Mouse (Mus musculus): ENCODE measurements around the gene Crot.
"Not testable (repeated sequence)": the region's sequence is repeated elsewhere in the genome, so short reads cannot be mapped to it uniquely, and the experiment has no call there.

Crot gene

GRCm38 (mm10) chr5:9000006-9000405, 2.9 kb upstream of the Crot start:
- in situ Hi-C loops (cut with MboI; ENCODE audit: low pct_unique_long_range_greater_than_20kb in 1 of 2, low sequenced_read_pairs in 2 of 2, unreplicated experiment in 1 of 2) = not testable (repeated sequence)

- in situ Hi-C loops (cut with MboI; ENCODE audit: low pct_unique_long_range_greater_than_20kb in 1 of 2, low sequenced_read_pairs in 2 of 2, unreplicated experiment in 1 of 2) = no loop called here
These were observed 2.0 kb upstream of the Crot start for GRCm38 (mm10) chr5:8999108-8999507.

GRCm38 (mm10) chr5:8997513-8997895, 380 bp upstream of the Crot start:
- in situ Hi-C loops (cut with MboI; ENCODE audit: low pct_unique_long_range_greater_than_20kb in 1 of 2, low sequenced_read_pairs in 2 of 2, unreplicated experiment in 1 of 2) = no loop called here

- in situ Hi-C loops (cut with MboI; ENCODE audit: low pct_unique_long_range_greater_than_20kb in 1 of 2, low sequenced_read_pairs in 2 of 2, unreplicated experiment in 1 of 2) = no loop called here
These were observed 998 bp downstream of the Crot start for GRCm38 (mm10) chr5:8995966-8996685.

GRCm38 (mm10) chr5:8991626-8992025, 5.5 kb downstream of the Crot start:
- in situ Hi-C loops (cut with MboI; ENCODE audit: low pct_unique_long_range_greater_than_20kb in 1 of 2, low sequenced_read_pairs in 2 of 2, unreplicated experiment in 1 of 2) = no loop called here

GRCm38 (mm10) chr5:8990526-8990925, 6.6 kb downstream of the Crot start:
- in situ Hi-C loops (cut with MboI; ENCODE audit: low pct_unique_long_range_greater_than_20kb in 1 of 2, low sequenced_read_pairs in 2 of 2, unreplicated experiment in 1 of 2) = no loop called here

GRCm38 (mm10) chr5:8987925-8988324, 9.2 kb downstream of the Crot start:
- in situ Hi-C loops (cut with MboI; ENCODE audit: low pct_unique_long_range_greater_than_20kb in 1 of 2, low sequenced_read_pairs in 2 of 2, unreplicated experiment in 1 of 2) = no loop called here

- in situ Hi-C loops (cut with MboI; ENCODE audit: low pct_unique_long_range_greater_than_20kb in 1 of 2, low sequenced_read_pairs in 2 of 2, unreplicated experiment in 1 of 2) = no loop called here
These were observed 11.7 kb downstream of the Crot start for GRCm38 (mm10) chr5:8985470-8985869.

GRCm38 (mm10) chr5:8974721-8975120, 22.4 kb downstream of the Crot start:
- in situ Hi-C loops (cut with MboI; ENCODE audit: low pct_unique_long_range_greater_than_20kb in 1 of 2, low sequenced_read_pairs in 2 of 2, unreplicated experiment in 1 of 2) = no loop called here

- in situ Hi-C loops (cut with MboI; ENCODE audit: low pct_unique_long_range_greater_than_20kb in 1 of 2, low sequenced_read_pairs in 2 of 2, unreplicated experiment in 1 of 2) = no loop called here
These were observed 24.8 kb downstream of the Crot start for GRCm38 (mm10) chr5:8972355-8972754.

GRCm38 (mm10) chr5:8970694-8971093, 26.4 kb downstream of the Crot start:
- in situ Hi-C loops (cut with MboI; ENCODE audit: low pct_unique_long_range_greater_than_20kb in 1 of 2, low sequenced_read_pairs in 2 of 2, unreplicated experiment in 1 of 2) = no loop called here

GRCm38 (mm10) chr5:8964487-8964886, 32.6 kb downstream of the Crot start:
- in situ Hi-C loops (cut with MboI; ENCODE audit: low pct_unique_long_range_greater_than_20kb in 1 of 2, low sequenced_read_pairs in 2 of 2, unreplicated experiment in 1 of 2) = no loop called here

GRCm38 (mm10) chr5:8960534-8960933, 36.6 kb downstream of the Crot start:
- in situ Hi-C loops (cut with MboI; ENCODE audit: low pct_unique_long_range_greater_than_20kb in 1 of 2, low sequenced_read_pairs in 2 of 2, unreplicated experiment in 1 of 2) = no loop called here

GRCm38 (mm10) chr5:8955544-8955943, 41.6 kb downstream of the Crot start:
- in situ Hi-C loops (cut with MboI; ENCODE audit: low pct_unique_long_range_greater_than_20kb in 1 of 2, low sequenced_read_pairs in 2 of 2, unreplicated experiment in 1 of 2) = no loop called here

GRCm38 (mm10) chr5:8953660-8954059, 43.5 kb downstream of the Crot start:
- in situ Hi-C loops (cut with MboI; ENCODE audit: low pct_unique_long_range_greater_than_20kb in 1 of 2, low sequenced_read_pairs in 2 of 2, unreplicated experiment in 1 of 2) = no loop called here

GRCm38 (mm10) chr5:8947423-8948110, 49.6 kb downstream of the Crot start:
- in situ Hi-C loops (cut with MboI; ENCODE audit: low pct_unique_long_range_greater_than_20kb in 1 of 2, low sequenced_read_pairs in 2 of 2, unreplicated experiment in 1 of 2) = no loop called here

GRCm38 (mm10) chr5:8943836-8944235, 53.3 kb downstream of the Crot start:
- in situ Hi-C loops (cut with MboI; ENCODE audit: low pct_unique_long_range_greater_than_20kb in 1 of 2, low sequenced_read_pairs in 2 of 2, unreplicated experiment in 1 of 2) = no loop called here

- in situ Hi-C loops (cut with MboI; ENCODE audit: low pct_unique_long_range_greater_than_20kb in 1 of 2, low sequenced_read_pairs in 2 of 2, unreplicated experiment in 1 of 2) = not testable (repeated sequence)
These were observed 55.9 kb downstream of the Crot start for GRCm38 (mm10) chr5:8941266-8941665.

- in situ Hi-C loops (cut with MboI; ENCODE audit: low pct_unique_long_range_greater_than_20kb in 1 of 2, low sequenced_read_pairs in 2 of 2, unreplicated experiment in 1 of 2) = no loop called here
These were observed 59.2 kb downstream of the Crot start for GRCm38 (mm10) chr5:8937965-8938364.

- in situ Hi-C loops (cut with MboI; ENCODE audit: low pct_unique_long_range_greater_than_20kb in 1 of 2, low sequenced_read_pairs in 2 of 2, unreplicated experiment in 1 of 2) = no loop called here
These were observed 68.7 kb downstream of the Crot start for GRCm38 (mm10) chr5:8928440-8928839.
